Comparison of ENCODE assay signal across 9 mouse cellular contexts in genomic region chr2:93203682-93204081, GRCm38 (mm10). TPM values are rescaled to one million over a fixed set of nuclear protein-coding genes. Genes with fewer than 3 reads are reported as not detected.
DNase-seq lines count a peak whose midpoint lies in the region; ATAC-seq and TF ChIP-seq lines count a peak whose summit lies in the region.
"Had no signal": no experiment of that assay in that cellular context is flagged by ENCODE, and none has a peak within 500 bp of the region (broad histone marks: within the 10 kb centered on the region; RNA-seq: fewer than 3 reads in every experiment).

No protein-coding gene starts in this region.

- no peaks in the 10 kb centered on the region for H3K79me2 ChIP-seq in liver, adult 2 months (ENCODE audit: control insufficient read depth, insufficient read depth, low read length)

- 18% methylated on average over 10 of the region's 10 CpGs for WGBS in forebrain, embryonic 15.5 days
- WGBS in intestine, embryonic 16.5 days = 23% methylated on average over 10 of the region's 10 CpGs
- 8% methylated on average over 10 of the region's 10 CpGs for WGBS in liver, adult 2 months
- WGBS in neural tube, embryonic 14.5 days = 15% methylated on average over 10 of the region's 10 CpGs

- TF ChIP-seq CTCF in liver, adult 2 months (IDR thresholded peaks at IDR 0.05; ENCODE audit: low read depth, low read length) = peak; percentile 79

- peak; percentile 18; the same call in 1 of the 2 replicates for ATAC-seq in forebrain, embryonic 15.5 days (replicated peaks)
- ATAC-seq in intestine, embryonic 16.5 days = 0 out of 2 replicates have a peak, but pooled peaks have one; percentile 34
- ATAC-seq in neural tube, embryonic 14.5 days (ENCODE audit: low read depth) = peak; percentile 41; the same call in 1 of the 2 replicates
- no peak for ATAC-seq in erythroblast, adult 5-6 weeks (replicated peaks; ENCODE audit: low FRiP score, poor library complexity, severe bottlenecking)

- H3K27ac ChIP-seq in forebrain, embryonic 15.5 days (replicated peaks) = no peak overlapping the region
- no peak overlapping the region for H3K27ac ChIP-seq in intestine, embryonic 16.5 days (ENCODE audit: low read length)
- no peak overlapping the region for H3K27ac ChIP-seq in liver, adult 2 months (replicated peaks; ENCODE audit: insufficient read depth, low read depth, low read length)
- H3K27ac ChIP-seq in neural tube, embryonic 14.5 days (ENCODE audit: low read depth, low read length) = no peak overlapping the region

- H3K9ac ChIP-seq in forebrain, embryonic 15.5 days (replicated peaks) = no peak overlapping the region
- no peak overlapping the region for H3K9ac ChIP-seq in intestine, embryonic 16.5 days (ENCODE audit: low read depth, low read length)
- no peak overlapping the region for H3K9ac ChIP-seq in liver, adult 2 months (ENCODE audit: low read depth, low read length)
- no peak overlapping the region for H3K9ac ChIP-seq in neural tube, embryonic 14.5 days (replicated peaks; ENCODE audit: low read depth, low read length)

- H3K4me1 ChIP-seq in forebrain, embryonic 15.5 days = peaks cover 24% of the 10 kb centered on the region
- peaks cover 18% of the 10 kb centered on the region for H3K4me1 ChIP-seq in intestine, embryonic 16.5 days (ENCODE audit: control insufficient read depth, insufficient read depth, low read length)
- H3K4me1 ChIP-seq in liver, adult 2 months (ENCODE audit: control insufficient read depth, insufficient read depth, low read length) = no peaks in the 10 kb centered on the region
- H3K4me1 ChIP-seq in neural tube, embryonic 14.5 days (ENCODE audit: control insufficient read depth, insufficient read depth, low read length) = 0 out of 2 replicates have a peak, but pooled peaks cover 4% of the 10 kb centered on the region

- H3K4me3 ChIP-seq in forebrain, embryonic 15.5 days = no peak overlapping the region
- H3K4me3 ChIP-seq in intestine, embryonic 16.5 days (ENCODE audit: low read length) = no peak overlapping the region
- no peak overlapping the region for H3K4me3 ChIP-seq in liver, adult 2 months (ENCODE audit: insufficient read depth, low read depth, low read length)
- no peak overlapping the region for H3K4me3 ChIP-seq in neural tube, embryonic 14.5 days (ENCODE audit: low read depth, low read length)
- H3K4me3 ChIP-seq: myocyte had no signal

- H3K9me3 ChIP-seq in forebrain, embryonic 15.5 days = no peaks in the 10 kb centered on the region
- H3K9me3 ChIP-seq in intestine, embryonic 16.5 days (ENCODE audit: control insufficient read depth, low read length) = no peaks in the 10 kb centered on the region
- no peaks in the 10 kb centered on the region for H3K9me3 ChIP-seq in neural tube, embryonic 14.5 days (ENCODE audit: control insufficient read depth, low read length)

- peak; percentile 44 to 52 for DNase-seq in lung, adult 18-20 months
- DNase-seq in lung, postnatal 25 days (ENCODE audit: low spot score) = no peak
- DNase-seq in cerebellum, adult 11-12 months = peak; percentile 87
- DNase-seq in liver, adult 2 months (ENCODE audit: extremely low read depth, low read depth, low spot score) = peak; percentile 77

- H3K36me3 ChIP-seq in forebrain, embryonic 15.5 days = peaks cover 17% of the 10 kb centered on the region
- H3K36me3 ChIP-seq in intestine, embryonic 16.5 days (ENCODE audit: control insufficient read depth, insufficient read depth, low read length) = peaks cover 3% of the 10 kb centered on the region; the same call in 1 of the 2 replicates
- H3K36me3 ChIP-seq in liver, adult 2 months (ENCODE audit: control insufficient read depth, insufficient read depth, low read length) = no peaks in the 10 kb centered on the region
- peaks cover 13% of the 10 kb centered on the region for H3K36me3 ChIP-seq in neural tube, embryonic 14.5 days (ENCODE audit: control insufficient read depth, insufficient read depth, low read length)

- no peak overlapping the region for H3K4me2 ChIP-seq in forebrain, embryonic 15.5 days (replicated peaks)
- H3K4me2 ChIP-seq in intestine, embryonic 16.5 days (ENCODE audit: low read depth, low read length) = no peak overlapping the region
- no peak overlapping the region for H3K4me2 ChIP-seq in neural tube, embryonic 14.5 days (ENCODE audit: low read depth, low read length)

- H3K27me3 ChIP-seq in forebrain, embryonic 15.5 days = no peaks in the 10 kb centered on the region
- no peaks in the 10 kb centered on the region for H3K27me3 ChIP-seq in intestine, embryonic 16.5 days (replicated peaks; ENCODE audit: control insufficient read depth, insufficient read depth, low read length)
- no peaks in the 10 kb centered on the region for H3K27me3 ChIP-seq in liver, adult 2 months (ENCODE audit: control insufficient read depth, insufficient read depth, low read length)
- H3K27me3 ChIP-seq in neural tube, embryonic 14.5 days (ENCODE audit: control insufficient read depth, insufficient read depth, low read length) = no peaks in the 10 kb centered on the region

- TF ChIP-seq POLR2A in liver, adult 2 months (IDR thresholded peaks at IDR 0.05; ENCODE audit: extremely low read depth, insufficient read depth, low read length) = no peak

RNA-seq across cellular contexts. Expression of gene Trp53i11, which starts 16.3 kb away (rescaled TPM):
- 90.5 and 110 TPM in 2 replicates for polyA plus RNA-seq in forebrain, embryonic 15.5 days (2015; fragmentation: Nextera tagmentation; extraction: Ambion mirVana)
- polyA plus RNA-seq in intestine, embryonic 16.5 days (2015; fragmentation: Nextera tagmentation; extraction: Ambion mirVana) = 49.3 and 52.1 TPM in 2 replicates
- total RNA-seq in liver, adult 2 months (2014; rRNA removed) = 1.9 and 5.0 TPM in 2 replicates
- 7.1 and 9.1 TPM in 2 replicates for polyA plus RNA-seq in liver, adult 2 months (2012; rRNA removed)
- polyA plus RNA-seq in neural tube, embryonic 14.5 days (2014; fragmentation: Nextera tagmentation; extraction: Ambion mirVana) = 82.7 and 114 TPM in 2 replicates
- 0.96 TPM in 1 of 2 replicates, not detected in the other for total RNA-seq in erythroblast, adult 5-6 weeks (2015; ENCODE audit: low replicate concordance)
- 0.34 TPM in 1 of 2 replicates, not detected in the other for total RNA-seq in erythroblast, adult 5-6 weeks (2017; ENCODE audit: low replicate concordance)
